Mouse (Mus musculus): ENCODE measurements around the gene Chaf1b.

Gene Chaf1b

DNA sequence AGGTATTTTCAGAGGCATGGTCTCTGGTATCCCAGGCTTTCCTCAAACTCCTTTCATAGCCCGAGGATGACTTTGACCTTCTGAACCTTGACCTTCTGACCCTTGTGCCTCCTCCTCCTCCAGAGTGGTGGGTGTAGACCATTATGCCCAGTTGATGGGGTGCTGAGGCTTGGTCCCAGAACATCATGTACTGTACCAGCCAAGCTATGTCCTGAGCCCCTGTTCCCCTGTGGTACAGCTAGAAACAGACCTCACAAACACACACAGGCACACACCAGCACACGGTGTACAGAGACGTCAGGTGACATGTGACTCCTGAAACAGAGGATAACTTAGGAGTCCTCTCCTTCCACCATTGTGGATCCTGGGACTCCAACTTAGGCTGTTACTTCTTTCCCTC, 29.1 kb downstream of the Chaf1b start:
- DNase-seq (ENCODE audit: low spot score in 2 of 2) = no peak

DNA sequence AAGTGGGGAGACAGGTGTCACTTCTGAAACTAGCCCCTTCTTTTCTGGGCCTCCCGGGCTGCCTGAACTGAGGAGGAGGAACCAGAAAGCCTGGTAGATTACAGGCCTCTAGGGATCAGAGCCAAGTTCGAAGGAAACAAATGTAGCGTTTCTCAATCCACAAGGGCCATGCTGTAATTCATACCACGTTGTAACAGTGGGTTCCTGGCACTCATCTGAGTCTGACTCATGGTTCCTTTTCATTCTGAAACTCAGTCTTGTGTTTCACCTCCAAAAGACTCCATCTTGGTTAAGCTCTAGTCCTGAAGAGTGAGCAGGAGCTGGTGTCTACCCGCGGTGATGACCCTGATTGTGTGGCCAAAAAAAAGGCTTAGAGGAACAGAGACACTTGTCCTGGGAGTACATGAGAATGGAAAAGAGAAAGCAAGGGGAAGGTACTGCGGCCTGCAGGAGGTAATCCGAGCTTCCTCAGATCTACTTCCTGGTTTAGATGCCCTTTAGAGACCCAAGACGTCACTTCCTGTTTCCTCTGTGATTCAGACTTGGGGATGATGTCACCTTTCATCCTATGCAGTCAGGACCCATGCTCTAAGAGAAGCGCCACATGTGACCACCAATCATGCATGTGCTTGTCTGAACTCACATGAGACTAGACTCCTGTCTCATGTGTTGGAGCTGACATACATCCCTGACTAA, 30.3 kb downstream of the Chaf1b start:
- DNase-seq (ENCODE audit: low spot score in 2 of 2) = no peak

DNA sequence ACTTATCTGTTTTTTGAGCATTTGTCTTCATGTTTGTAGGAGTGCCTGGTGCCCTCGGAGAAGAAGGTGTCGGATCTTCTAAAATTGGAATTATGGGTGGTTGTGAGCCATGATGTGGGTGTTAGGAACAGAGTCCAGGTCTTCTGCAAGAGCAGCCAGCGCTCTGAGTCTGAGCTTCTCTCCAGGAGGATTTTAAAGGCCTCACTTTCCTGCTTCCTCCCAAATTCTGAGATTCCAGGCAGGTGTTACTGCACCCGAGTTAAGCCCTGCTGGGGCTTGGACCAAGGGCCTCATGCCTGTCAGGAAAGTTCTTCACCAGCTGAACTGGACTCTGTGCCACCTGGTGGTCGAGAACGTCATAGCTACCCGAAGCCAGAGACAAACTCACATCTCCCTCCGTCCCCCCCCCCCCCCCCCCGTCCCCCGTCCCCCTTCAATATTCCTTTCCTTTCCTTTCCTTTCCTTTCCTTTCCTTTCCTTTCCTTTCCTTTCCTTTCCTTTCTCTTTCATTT, 31.7 kb downstream of the Chaf1b start:
- peak in 1 of 2 experiments; percentile 74 for DNase-seq (ENCODE audit: low spot score in 2 of 2)

DNA sequence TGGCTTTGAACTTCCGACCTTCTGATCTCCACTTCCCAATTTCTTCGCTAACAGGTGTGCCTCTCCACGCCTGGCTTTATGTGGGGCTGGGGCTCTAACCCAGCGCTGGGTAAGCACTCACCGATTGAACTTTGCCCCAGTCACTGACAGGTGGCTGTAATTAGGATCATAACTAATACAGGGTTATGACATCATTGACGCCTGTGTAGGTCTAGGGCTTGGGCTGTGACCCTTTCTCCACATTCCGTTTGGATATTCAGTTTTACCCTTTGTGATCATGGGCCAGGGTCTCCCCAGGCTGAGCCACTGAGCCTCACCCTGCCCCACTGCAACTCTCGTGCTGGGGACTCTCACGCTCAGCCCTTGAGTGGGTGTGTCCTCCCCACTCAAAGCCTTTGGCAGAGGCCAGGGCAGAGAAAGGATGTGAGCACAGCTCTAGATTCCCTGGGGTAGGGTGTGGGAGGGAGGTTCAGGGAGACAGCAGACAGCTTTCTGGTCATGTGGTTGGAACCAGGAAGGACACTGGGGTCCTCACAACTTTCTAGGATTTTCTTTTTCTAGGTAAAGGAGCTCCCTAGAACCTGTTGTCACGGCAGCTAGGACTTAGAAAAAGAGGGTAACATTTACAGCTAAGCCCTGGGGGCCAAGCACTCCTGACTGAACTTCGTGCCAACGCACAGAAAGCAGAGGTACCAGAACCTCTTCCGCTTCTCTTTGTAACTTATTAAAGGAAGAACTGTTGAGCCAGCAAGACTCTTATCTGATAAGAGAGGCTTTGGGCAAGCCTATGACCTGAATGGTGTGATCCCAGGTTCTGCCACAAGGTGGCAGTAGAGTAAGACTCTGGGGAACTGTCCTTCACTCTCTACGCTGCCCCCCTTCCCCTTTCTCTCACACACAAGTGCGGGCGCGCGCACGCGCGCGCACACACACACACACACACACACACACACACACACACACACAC, 34.3 kb downstream of the Chaf1b start:
- DNase-seq (ENCODE audit: low spot score in 2 of 2) = peak; percentile 85 to 92

DNA sequence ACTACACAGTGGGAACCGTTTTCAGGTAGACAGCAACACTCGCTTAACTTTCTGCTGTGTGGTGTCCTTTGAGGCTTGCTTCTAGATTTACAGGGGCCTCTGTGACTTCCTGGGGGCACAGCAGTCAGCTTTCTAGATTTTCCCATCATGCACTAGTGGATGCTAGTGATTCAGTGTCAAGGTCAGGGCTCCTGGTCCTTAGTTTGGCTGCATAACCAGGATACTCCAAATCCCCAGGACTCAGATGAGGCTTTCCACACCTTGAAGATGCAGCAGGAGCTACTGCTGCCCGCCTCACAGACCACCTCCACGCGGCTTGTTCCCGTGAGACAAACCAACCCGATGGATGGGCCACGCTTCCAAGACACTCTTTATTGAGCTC, 35.0 kb downstream of the Chaf1b start:
- no peak for DNase-seq (ENCODE audit: low spot score in 2 of 2)

DNA sequence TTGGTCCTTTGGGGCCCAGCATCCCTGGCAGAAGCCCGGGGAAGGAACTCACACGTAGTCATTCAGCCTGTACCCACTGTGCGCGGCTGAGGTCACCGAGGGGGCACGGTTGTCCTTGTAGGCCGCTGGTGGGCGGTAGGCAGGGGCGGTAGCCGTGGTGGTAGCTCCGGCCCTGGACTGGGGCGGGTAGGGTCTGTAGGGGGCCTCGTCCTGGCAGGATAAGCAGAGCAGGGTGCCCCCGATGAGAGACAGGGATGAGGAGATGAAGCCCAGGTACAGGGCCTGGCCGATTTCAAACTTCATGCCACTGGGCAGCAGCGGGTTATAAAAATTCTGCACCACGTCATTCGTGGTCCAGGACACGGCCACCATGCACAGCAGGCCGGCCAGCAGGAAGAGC, 35.5 kb downstream of the Chaf1b start:
- DNase-seq (ENCODE audit: low spot score in 2 of 2) = no peak

DNA sequence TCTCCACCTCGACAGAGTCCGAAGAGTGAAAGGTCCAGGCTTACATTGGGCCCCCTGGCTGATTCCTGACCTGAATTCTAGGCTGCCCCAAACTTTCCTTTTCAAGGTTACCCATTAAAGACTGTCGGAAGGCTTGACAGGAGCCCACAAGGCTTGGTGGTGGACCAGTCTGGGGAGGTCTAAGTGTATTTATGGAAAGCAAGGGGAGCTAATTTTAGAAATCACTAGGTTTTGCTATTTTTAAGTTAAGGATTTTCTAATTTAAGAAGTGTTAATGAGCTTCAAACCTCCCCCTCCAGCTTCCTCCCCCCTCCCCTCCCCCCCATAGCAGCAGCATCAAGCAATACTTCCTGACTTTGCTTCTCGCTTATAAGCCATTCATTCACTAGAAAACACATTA, 37.0 kb downstream of the Chaf1b start:
- DNase-seq (ENCODE audit: low spot score in 2 of 2) = no peak

DNA sequence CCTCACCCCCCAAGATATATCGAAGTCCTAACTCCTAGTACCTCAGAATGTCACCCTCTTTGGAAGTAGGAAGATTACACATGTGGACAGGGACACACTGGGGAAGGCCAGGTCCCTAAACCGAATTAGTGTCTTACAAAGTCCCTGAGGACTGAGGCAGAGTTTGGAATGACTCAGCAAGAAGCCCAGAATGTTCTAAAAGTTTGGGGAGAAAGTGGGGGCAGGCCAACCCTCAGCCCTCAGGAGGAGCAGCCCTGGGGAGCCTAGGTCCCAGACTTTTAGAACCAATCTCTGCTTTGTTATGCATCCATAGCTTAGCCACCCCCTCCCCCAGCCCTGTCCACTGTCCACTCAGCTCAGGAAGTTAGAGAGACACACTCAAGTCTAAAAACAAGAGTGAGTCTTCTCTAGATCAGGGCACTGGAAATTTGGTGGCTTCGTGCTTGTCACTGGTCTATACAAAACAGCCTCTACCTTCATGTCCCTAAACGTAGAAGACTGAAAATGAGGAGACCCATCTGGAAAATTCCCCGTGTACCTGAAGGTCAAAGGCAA, 39.2 kb downstream of the Chaf1b start:
- DNase-seq (ENCODE audit: low spot score in 2 of 2) = no peak

DNA sequence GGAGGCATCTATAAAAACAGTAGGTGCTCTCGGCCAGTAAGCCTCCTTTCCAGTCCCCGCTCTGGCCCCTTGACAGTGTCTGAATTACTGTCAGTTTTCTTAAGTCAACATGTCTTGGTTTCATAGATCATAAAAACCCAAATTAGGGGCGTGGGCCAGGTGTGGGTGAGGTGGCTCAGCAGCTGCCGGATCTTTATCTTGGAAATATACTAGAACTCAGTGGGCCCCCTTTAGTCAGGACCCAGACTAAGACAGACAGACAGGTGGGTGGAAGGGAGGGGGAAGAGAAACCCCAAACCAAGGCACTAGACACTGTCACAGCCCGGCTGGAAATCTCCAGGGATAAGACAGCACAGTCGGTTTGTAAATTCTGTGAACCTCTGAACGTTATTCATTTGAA, 40.1 kb downstream of the Chaf1b start:
- DNase-seq (ENCODE audit: low spot score in 2 of 2) = no peak

DNA sequence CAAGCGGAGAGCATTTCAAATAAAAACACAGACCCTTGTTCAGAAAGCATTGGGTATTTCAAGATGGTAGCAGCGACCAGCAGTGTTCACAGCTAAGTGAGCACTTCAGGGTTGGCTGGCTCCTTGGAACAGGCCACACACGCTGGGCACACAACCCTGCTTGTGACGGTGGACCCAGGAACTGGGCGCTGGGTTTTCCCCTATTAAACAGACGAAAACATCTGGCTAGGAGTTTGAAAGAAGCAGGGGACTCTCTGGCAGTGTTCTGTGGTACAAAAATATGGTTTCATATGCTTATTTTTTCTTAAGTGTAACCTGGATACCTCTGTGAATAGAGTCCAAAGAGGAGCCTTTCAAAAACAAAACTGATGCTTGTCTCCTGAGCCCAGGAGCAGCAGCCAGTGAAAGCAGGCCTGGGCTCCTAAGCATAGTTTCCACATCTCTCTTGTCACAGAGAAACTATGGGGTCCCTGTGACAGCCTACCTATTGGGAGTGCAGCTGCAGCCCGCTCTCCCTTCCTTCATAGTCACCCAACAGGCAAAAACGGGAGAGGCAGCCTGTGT, 42.1 kb downstream of the Chaf1b start:
- no peak for DNase-seq (ENCODE audit: low spot score in 2 of 2)

DNA sequence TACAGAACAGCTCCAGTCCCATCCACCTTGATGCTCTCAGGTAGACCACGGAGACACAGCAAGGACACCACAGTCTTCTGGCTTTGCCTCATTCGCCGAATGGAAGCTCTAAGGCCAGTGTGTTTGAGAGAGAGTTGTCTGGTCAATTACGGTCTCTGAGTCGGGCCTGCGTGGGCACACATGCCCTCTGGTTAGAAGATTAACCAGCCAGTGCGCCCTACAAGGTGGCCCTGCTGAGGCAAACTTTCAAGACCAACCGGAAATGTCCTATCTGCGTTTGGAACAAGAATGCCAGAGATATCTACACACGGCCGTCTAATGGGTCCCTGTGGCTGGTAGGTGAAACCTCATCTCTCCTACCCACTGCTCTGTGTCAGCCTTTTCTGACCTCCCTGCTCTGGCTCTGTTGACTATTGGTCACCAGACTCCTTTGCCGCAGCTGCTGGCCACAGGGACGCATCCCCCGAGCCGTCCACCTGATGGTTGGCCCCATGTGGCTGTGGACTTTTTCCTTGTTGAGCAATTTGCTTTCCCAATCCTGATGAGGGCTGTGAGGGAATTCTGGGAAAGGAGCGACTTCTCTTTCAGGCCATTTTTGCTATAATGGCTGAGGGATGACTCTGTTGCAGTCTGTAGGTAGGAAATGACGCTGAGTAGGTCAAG, 45.8 kb downstream of the Chaf1b start:
- no peak for DNase-seq (ENCODE audit: low spot score in 2 of 2)

DNA sequence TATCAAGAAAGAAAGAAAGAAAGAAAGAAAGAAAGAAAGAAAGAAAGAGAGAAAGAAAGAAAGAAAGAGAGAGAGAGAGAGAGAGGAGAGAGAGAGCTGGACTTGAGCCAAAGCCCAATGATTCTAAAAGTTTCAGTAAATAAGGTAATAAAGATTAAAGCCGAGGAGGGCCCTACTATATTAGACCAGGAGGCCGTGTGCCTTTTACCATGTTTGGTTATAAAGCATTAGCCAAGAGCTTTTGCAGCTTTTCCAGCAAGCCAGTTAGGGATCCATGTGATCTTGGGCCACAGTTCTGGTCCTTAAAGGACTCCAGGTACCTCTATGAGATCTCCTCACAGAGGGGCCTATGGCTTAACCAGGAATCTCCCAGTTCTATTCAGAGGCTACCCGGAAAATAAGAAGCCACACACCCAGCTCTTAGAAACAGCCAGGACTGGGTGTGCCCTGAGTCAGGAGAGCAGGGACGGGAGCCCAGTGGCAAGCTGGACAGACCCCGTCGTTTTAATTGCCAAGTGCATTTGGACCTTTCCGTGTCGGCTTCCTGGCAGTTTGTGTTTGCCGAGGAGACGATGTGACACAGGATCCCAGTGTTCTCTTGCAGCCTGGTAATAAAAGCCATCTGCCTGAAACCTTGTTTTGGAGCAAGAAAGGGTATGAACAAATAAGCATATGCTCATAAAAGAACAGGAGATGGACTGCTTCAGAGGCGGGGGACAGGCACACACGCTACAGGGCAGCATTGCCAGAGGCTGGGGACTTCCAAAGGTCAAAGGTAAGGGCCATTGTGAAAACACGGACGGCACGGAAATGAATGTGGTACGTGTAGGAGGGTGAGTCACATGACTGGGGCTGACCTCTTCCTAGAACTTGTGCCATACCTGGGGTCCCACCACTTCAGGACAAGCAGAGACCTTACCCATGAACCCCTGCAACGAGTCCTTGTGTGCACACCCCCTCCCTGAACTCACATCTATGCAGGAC, 48.8 kb downstream of the Chaf1b start:
- no peak for DNase-seq (ENCODE audit: low spot score in 2 of 2)

DNA sequence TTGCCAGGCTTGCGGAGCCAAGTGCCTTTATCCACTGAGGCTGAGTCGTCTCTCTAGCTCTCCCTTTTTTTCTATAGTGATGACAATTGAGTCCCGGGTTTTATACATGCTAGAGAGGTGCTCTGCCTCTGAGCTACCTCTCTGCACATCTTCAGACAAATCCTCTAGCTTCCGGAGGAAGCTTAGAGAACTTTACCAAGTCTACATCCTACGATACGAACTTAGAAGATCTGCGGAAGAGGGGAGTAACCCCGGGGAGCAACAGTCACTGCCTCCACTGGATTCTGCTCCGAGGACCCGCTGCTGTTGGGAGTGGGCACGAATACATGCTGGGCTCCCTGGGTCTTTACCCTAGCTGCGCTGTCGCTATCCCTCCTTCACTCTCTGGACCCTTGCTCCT, 50.9 kb downstream of the Chaf1b start:
- DNase-seq (ENCODE audit: low spot score in 2 of 2) = no peak

DNA sequence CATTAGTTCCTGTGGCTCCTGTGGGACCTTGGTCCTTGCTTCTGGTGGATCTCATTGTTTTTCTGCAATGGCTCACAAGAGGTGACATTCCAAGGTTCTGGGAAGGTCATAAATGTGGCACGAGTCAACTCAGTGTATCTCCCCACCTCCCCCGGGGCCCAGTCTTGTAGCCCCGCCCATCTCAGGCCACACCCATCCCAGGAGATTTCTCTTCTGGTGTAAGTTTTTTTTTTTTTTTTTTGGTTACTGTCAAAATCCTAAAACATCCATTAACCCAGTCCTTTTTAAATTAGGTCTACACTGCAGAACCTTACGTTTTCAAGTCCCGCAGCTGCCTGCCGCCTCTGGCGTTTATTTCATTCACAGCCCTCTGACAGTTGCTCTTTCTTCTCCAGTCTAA, 51.3 kb downstream of the Chaf1b start:
- peak in 1 of 2 experiments; percentile 60 for DNase-seq (ENCODE audit: low spot score in 2 of 2)

DNA sequence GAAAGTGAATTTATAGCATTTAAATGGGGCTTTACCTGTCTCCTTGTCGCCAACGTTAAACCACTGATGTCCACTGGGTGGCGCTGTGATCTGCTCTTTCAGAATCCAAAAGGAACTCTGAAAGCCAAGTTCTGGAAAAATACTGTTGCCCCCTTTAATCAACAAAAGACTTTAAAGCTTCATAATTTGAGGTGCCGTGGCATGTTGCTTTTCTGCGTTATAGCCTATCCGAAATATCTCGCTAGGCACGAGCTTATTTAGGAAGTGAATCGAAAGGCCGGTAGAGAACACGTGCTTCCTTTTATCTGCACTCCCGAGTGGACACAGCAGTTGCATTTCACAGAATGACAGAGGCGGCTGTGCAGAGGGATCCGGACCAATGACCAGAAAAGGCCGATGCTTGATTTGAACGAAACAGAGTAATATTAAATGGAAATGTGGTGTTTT, 54.7 kb downstream of the Chaf1b start:
- DNase-seq (ENCODE audit: low spot score in 2 of 2) = peak; percentile 57 to 82

DNA sequence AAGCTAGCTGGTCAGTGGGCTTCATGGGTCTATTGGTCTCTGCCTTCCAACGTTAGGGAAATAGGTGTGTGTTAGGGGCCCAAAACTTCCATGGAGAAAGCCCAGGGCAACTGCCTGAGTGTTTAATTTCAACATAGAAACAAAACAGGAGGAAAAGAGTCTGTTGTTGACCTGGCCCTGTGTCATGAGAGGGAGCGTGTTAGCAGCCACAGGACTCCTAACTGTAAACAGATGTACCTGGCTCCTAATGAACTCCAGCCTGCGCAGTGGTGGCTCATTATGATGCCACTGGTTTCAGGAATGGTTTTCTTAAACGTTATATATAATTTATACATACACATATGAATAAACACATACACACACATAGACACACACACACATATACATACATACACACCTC, 56.3 kb downstream of the Chaf1b start:
- DNase-seq (ENCODE audit: low spot score in 2 of 2) = no peak

DNA sequence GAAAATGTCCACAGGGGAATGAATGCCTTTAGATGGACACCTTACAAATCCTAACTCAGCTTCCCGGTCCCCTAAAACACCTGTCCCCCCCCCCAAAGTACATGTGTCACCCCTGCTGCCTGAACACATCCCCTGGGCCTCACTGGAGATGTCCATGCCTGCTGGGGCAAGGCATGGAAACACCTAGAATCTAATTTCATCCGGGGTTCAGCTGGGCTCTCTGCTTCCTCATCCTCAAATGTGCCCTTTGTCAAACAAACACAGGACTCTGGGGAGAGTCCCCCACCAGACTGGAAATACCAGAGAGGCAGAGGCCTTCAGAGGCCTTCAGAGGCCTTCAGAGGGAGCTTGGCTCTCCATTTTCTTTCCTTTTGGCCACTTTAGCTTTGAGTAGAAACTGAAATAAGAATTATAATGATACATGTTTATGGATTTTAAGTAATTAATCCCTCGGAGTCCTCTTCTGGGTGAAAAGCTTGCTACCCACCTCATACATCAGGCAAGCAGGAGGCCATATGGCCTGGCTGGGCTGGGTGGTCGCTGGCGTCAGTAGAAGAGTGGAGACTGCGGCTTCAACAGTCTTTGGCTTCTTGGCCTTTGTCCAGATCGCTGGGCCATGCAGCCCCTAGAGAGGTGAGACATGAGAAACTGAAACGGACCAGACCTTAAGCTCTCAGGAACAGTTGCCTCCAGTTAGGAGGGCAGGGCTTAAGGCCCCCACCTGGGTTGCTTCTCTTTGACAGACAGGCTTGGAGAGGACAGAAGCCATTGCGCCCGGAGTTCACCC, 58.3 kb downstream of the Chaf1b start:
- peak in 1 of 2 experiments; percentile 36 for DNase-seq (ENCODE audit: low spot score in 2 of 2)

DNA sequence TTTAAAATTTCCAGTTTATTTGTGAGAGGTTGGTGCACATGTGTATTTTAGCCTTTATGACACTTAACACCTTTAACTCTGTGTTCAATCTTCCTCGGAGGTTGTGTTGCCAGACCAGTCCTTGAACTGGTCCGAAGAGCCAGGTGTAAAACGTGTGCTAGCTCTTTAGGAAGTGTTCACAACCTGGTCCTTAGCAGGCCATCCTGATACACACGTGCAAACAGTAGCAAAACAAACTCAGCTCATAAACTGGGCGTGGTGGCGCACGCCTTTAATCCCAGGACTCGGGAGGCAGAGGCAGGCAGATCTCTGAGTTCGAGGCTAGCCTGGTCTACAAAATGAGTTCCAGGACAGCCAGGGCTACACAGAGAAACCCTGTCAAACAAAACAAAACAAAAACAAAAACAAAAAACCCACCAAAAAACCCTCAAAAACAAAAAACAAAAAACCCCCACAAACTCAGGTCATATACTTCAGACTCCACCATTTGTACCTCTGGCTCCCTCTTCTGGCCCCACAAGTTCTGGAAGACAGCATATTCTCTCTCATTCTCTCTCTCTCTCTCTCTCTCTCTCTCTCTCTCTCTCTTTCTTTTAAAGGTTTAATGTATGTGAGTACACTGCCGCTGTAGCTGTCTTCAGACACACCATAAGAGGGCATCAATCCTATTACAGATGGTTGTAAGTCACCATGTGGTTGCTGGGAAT, 59.2 kb downstream of the Chaf1b start:
- peak in 1 of 2 experiments; percentile 35 for DNase-seq (ENCODE audit: low spot score in 2 of 2)

DNA sequence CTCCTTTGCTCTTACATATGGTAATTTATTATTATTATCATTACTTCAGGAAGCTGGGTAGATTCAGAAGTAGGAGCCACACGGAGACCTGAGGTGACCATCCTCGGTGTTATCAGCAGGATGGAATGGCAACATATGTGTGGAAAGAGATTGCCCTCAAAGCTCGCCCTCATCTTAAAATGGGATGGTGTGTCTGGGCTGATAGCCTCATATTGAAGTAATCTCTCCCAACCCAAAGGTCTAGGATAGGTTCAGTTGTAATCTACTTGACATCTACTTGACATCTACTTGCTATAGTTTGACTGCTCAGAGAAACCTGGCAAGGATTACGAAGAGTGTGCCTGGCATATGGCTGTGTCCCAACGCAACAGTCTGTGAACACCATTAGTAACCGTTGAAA, 60.6 kb downstream of the Chaf1b start:
- no peak for DNase-seq (ENCODE audit: low spot score in 2 of 2)

Measured in spleen, postnatal 10 days (tissue).